Mouse (Mus musculus) midbrain, embryonic 14.5 days (tissue): ENCODE data around the gene Brdt. TPM values are rescaled to one million over a fixed set of nuclear protein-coding genes. Genes with fewer than 3 reads are reported as not detected.

ENCODE experiments used
- ATAC-seq: fragments of 200-750 bp; cut with Nextera tagmentation; 2 replicates; pipeline ENCODE4 v1.8.0; 2017; ENCODE audit warnings: moderate number of reproducible peaks, moderate library complexity; ENCODE audit not compliant: low FRiP score, low TSS enrichment
- DNase-seq: peaks from one replicate; pipeline ENCODE4 v3.0.0-alpha.2; 2015
- H3K27ac ChIP-seq: fragments of 300-500 bp; sonication (generic); replicated peaks from 2 replicates; pipeline ENCODE4 v1.5.1; 2014; ENCODE audit warnings: mild to moderate bottlenecking, low read depth, low read length, moderate library complexity
- H3K27me3 ChIP-seq: fragments of 300-500 bp; sonication (generic); 2 replicates; pipeline ENCODE4 v1.6.1; 2014; ENCODE audit warnings: low read length, control low read depth, mixed read lengths; ENCODE audit not compliant: control insufficient read depth, insufficient read depth
- H3K36me3 ChIP-seq: fragments of 300-500 bp; sonication (generic); 2 replicates; pipeline ENCODE4 v1.6.1; 2014; ENCODE audit warnings: low read length, control low read depth; ENCODE audit not compliant: control insufficient read depth, insufficient read depth
- H3K4me1 ChIP-seq: fragments of 300-500 bp; sonication (generic); 2 replicates; pipeline ENCODE4 v1.6.1; 2014; ENCODE audit warnings: mild to moderate bottlenecking, antibody characterized with exemption, low read length, control low read depth; ENCODE audit not compliant: control insufficient read depth, insufficient read depth
- H3K4me2 ChIP-seq: fragments of 300-500 bp; sonication (generic); 2 replicates; pipeline ENCODE4 v1.6.1; 2014; ENCODE audit warnings: mild to moderate bottlenecking, low read length, moderate library complexity
- H3K4me3 ChIP-seq: fragments of 300-500 bp; sonication (generic); replicated peaks from 2 replicates; pipeline ENCODE4 v1.5.1; 2014; ENCODE audit warnings: low read depth, low read length
- H3K9ac ChIP-seq: fragments of 300-500 bp; sonication (generic); replicated peaks from 2 replicates; pipeline ENCODE4 v1.6.1; 2014; ENCODE audit warnings: mild to moderate bottlenecking, low read length, moderate library complexity
- H3K9me3 ChIP-seq: fragments of 300-500 bp; sonication (generic); 2 replicates; pipeline ENCODE4 v1.6.1; 2016; ENCODE audit warnings: low read length, control low read depth, mixed read lengths; ENCODE audit not compliant: control insufficient read depth
- WGBS: fragments of 180-500 bp; shearing (Covaris S2); extraction: QIAGEN DNeasy Blood & Tissue Kit; methylation state at CpG from one replicate; pipeline ENCODE4 v1.1.7; 2014; 5-methylcytosine and 5-hydroxymethylcytosine counted together
- polyA plus RNA-seq: library from polyadenylated mRNA; unstranded; fragments of >200 nt; fragmentation: Nextera tagmentation; extraction: Ambion mirVana; gene quantifications from 2 replicates; pipeline ENCODE4 v1.2.1, GENCODE M21; 2014

Gene Brdt
- polyA plus RNA-seq, 1 experiment from 2014 or later = 2.8 TPM

DNA sequence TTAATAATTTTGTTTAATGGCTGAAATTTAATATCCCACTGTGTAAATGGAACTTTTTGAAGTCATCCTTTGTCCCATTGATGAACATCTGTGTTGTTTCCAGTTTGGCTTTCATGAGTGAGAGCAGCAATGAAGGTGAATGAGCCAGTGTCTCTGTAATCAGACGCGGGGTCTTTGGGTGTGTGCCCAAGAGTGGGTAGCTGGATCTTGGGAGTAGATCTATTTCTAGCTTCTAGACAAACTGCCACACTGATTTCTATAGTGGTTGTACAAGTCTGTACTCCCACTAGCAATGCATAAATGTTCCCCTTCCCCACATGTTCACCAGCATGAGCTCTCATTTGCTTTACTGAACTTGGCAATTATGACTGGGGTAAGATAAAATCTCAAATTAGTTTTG is 58.4 kb downstream of the Brdt start:
- no peaks in the 10 kb centered on the region for H3K27me3 ChIP-seq
- H3K9me3 ChIP-seq = no peaks in the 10 kb centered on the region
- H3K4me1 ChIP-seq = no peaks in the 10 kb centered on the region
- 97% methylated on average over 2 of the region's 2 CpGs for WGBS
- no peak overlapping the region for H3K4me3 ChIP-seq
- DNase-seq = no peak
- H3K9ac ChIP-seq = no peak overlapping the region
- no peak overlapping the region for H3K27ac ChIP-seq
- no peaks in the 10 kb centered on the region for H3K36me3 ChIP-seq
- no peak overlapping the region for H3K4me2 ChIP-seq
- ATAC-seq = no peak

DNA sequence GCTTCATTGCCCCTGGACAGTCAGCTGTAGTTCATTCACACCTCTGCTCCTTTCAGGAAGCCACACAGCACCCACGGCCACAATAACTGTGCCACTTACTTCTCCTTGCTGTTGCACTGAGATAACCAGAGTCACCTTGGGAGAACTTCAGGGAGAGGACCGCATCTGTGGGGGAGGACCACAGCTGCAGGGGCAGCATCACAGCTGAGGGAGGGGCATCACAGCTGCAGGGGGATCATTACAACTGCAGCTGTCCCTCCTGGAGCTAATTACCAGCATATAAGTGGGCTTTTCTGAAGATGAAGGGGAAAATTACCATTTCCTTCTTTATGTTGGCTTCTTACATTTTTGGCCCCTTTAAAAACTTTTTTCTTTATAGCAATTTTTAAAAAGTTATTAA is 63.5 kb downstream of the Brdt start:
- no peak for DNase-seq
- Histone ChIP-seq H3K27ac (no peak overlapping the region), H3K4me1 (no peaks in the 10 kb centered on the region), H3K4me2 (no peak overlapping the region), H3K9ac (no peak overlapping the region), H3K4me3 (no peak overlapping the region), H3K9me3 (no peaks in the 10 kb centered on the region), H3K36me3 (no peaks in the 10 kb centered on the region), H3K27me3 (no peaks in the 10 kb centered on the region)
- WGBS = 76% methylated on average over 2 of the region's 2 CpGs
- no peak for ATAC-seq

GRCm38 (mm10) chr5:107402436-107402835 is 71.5 kb downstream of the Brdt start, which contains the start of gene Ephx4:
Gene Ephx4 (plus strand): TSS chr5:107402736.
- Histone ChIP-seq H3K27ac (no peak within 1 kb of the TSS), H3K4me1 (0 out of 2 replicates have a peak, but pooled peaks cover 4% of the 10 kb centered on the region), H3K9me3 (no peaks in the 10 kb centered on the region), H3K4me3 (peak within 1 kb of the TSS; percentile 56), H3K9ac (peak within 1 kb of the TSS; percentile 57), H3K27me3 (peaks cover 27% of the 10 kb centered on the region), H3K4me2 (peak within 1 kb of the TSS; percentile 99), H3K36me3 (no peaks in the 10 kb centered on the region)
- ATAC-seq (no peak), DNase-seq (no peak)
- WGBS = 21% methylated on average over 5 of the region's 5 CpGs

DNA sequence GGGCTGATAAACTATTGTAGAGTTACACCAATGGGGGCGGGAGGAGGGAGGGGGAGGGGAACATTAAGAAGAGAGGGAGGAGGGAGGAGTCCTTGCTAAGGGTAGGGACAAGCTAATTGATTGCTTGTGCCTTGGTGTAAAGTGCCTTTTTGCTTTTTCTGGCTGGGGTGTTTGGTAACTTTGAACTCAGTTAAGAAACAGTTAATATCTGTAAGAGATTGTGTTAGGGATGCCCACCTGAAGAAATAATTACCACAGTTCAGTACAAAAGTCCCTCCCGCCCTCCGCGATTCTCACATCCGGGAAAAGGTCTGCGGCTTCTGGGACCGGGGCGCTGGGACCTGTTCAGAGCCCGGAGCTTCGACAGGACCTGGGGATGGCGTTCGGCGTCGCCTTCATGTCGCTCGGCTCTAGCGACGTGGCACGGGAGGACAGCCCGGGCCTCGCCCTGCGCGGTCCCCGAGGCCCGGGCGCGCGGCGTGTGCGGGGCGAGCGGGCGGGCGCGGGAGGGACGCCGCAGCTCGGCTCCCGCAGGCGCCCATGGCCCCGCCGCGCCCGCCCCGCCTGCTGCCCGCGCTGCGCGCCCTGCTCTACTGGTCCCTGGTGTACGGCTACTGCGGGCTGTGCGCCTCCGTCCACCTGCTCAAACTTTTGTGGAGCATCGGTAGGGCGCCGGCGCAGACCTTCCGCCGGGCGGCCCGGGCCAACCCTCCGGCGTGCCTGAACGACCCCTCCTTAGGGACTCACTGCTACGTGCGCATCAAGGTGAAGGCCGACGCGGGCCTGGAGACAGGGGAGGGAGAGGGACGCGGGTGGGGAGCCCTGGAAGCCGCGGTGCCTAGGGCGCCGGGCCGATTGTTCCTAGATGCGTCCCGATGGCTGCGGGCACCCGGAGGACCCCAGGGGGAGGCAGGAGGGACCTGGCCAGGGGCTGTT is 72.3 kb downstream of the Brdt start:
- ATAC-seq (peak; percentile 64), DNase-seq (peak; percentile 62)
- WGBS = under 1% methylated on average over 80 of the region's 80 CpGs
- H3K9ac ChIP-seq = peak overlapping the region; percentile 57
- 0 out of 2 replicates have a peak, but pooled peaks cover 4% of the 10 kb centered on the region for H3K4me1 ChIP-seq
- H3K36me3 ChIP-seq = no peaks in the 10 kb centered on the region
- no peak overlapping the region for H3K27ac ChIP-seq
- H3K27me3 ChIP-seq = peaks cover 27% of the 10 kb centered on the region
- no peaks in the 10 kb centered on the region for H3K9me3 ChIP-seq
- H3K4me2 ChIP-seq = peak overlapping the region; percentile 99
- peak overlapping the region; percentile 56 for H3K4me3 ChIP-seq

GRCm38 (mm10) chr5:107403947-107404684 is 73.2 kb downstream of the Brdt start:
- Histone ChIP-seq H3K27ac (no peak overlapping the region), H3K9ac (peak overlapping the region; percentile 57), H3K4me2 (peak overlapping the region; percentile 99), H3K9me3 (no peaks in the 10 kb centered on the region), H3K36me3 (no peaks in the 10 kb centered on the region), H3K4me3 (peak overlapping the region; percentile 56), H3K4me1 (0 out of 2 replicates have a peak, but pooled peaks cover 4% of the 10 kb centered on the region), H3K27me3 (peaks cover 27% of the 10 kb centered on the region)
- 19% methylated on average over 12 of the region's 12 CpGs for WGBS
- ATAC-seq = no peak
- no peak for DNase-seq

GRCm38 (mm10) chr5:107405361-107405760 is 74.4 kb downstream of the Brdt start:
- Histone ChIP-seq H3K4me2 (no peak overlapping the region), H3K9me3 (no peaks in the 10 kb centered on the region), H3K27ac (no peak overlapping the region), H3K4me1 (0 out of 2 replicates have a peak, but pooled peaks cover 4% of the 10 kb centered on the region), H3K9ac (no peak overlapping the region), H3K4me3 (no peak overlapping the region), H3K36me3 (no peaks in the 10 kb centered on the region), H3K27me3 (peaks cover 27% of the 10 kb centered on the region)
- DNase-seq (no peak), ATAC-seq (no peak)
- 88% methylated on average over 4 of the region's 4 CpGs for WGBS

- 91% methylated on average over 1 of the region's 1 CpGs for WGBS
- Histone ChIP-seq H3K4me1 (no peaks in the 10 kb centered on the region), H3K9ac (no peak overlapping the region), H3K9me3 (no peaks in the 10 kb centered on the region), H3K27me3 (peaks cover 1% of the 10 kb centered on the region; the same call in 1 of the 2 replicates), H3K36me3 (no peaks in the 10 kb centered on the region), H3K4me2 (no peak overlapping the region), H3K27ac (no peak overlapping the region), H3K4me3 (no peak overlapping the region)
- ATAC-seq (no peak), DNase-seq (no peak)
These were observed 79.3 kb downstream of the Brdt start for GRCm38 (mm10) chr5:107410305-107410704.

DNA sequence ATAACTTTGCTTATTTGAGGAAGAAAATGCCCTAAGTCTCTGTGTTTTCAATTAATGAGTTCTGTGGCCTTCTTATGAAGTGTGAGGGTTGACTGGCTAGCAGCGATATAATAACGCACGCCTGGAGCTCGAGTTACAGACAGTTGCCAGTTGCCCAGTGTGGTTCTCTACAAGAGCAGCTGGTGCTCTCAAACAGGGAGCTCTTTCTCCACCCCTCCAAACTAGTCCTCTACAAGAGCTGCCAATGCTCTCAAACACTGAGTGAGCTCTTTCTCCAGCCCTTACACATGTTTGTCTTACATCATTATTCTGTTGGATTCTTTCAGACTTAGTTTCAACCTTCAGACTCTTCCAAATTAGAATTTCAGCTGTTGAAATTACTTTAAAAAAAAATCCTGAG is 80.4 kb downstream of the Brdt start:
- H3K27me3 ChIP-seq = no peaks in the 10 kb centered on the region
- no peak overlapping the region for H3K4me2 ChIP-seq
- no peak overlapping the region for H3K27ac ChIP-seq
- no peaks in the 10 kb centered on the region for H3K9me3 ChIP-seq
- no peak overlapping the region for H3K9ac ChIP-seq
- DNase-seq (no peak), ATAC-seq (no peak)
- H3K36me3 ChIP-seq = no peaks in the 10 kb centered on the region
- H3K4me1 ChIP-seq = no peaks in the 10 kb centered on the region
- no peak overlapping the region for H3K4me3 ChIP-seq
- 73% methylated on average over 4 of the region's 4 CpGs for WGBS
